Mouse (Mus musculus): ENCODE measurements at regions not wholly inside any gene's neighbourhood (a gene's known extent, or its start where the extent isn't known, plus 50 kb on each side); places are given as distances from the start of the nearest gene placed in this dataset.

DNA sequence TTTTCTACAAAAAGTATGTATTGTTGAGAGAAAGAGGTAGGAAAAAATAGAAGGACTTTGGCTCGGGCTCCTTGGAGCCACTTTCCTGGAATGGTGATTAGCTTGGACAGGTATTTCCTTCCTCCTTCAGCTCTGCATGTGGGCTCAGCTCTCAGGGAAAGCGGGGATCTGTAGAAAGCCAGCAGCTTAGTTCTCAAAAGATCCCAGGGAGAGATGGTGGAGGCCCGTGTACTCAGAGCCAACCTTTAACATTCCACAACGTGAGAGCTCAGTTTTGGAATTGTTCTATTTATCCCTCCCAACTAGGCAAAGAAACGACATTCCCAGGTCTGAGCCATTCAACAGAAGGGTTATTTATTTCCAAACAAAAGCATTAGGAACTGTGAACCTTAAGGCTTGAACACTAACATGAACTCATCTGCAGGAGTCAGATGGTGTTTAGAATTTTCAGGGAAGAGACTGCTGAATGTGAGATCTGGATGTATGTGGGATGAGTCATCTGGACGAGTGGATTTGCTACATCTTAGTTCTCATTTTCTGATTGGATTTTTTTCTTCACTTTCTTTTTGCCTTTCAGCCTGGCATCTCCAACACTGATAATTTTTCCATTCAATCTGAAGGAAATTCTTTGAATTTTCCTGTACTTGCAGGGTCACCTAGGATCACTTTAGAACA lies 428.6 kb upstream of the Tnp1 start:
- no peak for DNase-seq (ENCODE audit: low spot score)

DNA sequence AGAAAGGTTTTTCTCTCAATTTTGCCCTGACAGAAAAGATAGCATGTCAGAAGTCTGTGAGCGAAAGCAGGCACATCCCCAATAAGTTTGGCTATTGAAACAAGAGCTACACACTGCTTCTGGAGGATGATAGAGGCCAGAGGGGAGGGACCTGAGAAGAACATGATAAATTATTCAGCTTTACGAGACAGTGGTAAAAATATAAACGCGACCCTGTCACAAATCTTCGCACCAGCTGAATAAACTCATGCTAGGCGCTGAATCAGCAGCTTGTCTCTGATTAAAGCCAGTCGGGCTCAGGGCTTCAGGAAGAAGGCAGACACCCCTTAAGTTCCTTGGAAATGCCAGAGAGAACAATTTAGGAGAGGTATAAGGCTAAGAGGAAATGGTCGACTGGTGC lies 422.7 kb upstream of the Tnp1 start:
- DNase-seq (ENCODE audit: low spot score), result no peak

GRCm38 (mm10) chr1:73428101-73428500 lies 412.4 kb upstream of the Tnp1 start:
- DNase-seq (ENCODE audit: low spot score), result no peak

GRCm38 (mm10) chr1:73425049-73425448 lies 409.3 kb upstream of the Tnp1 start:
- DNase-seq (ENCODE audit: low spot score), result no peak

GRCm38 (mm10) chr1:73418196-73418595 lies 402.5 kb upstream of the Tnp1 start:
- no peak for DNase-seq (ENCODE audit: low spot score)

DNA sequence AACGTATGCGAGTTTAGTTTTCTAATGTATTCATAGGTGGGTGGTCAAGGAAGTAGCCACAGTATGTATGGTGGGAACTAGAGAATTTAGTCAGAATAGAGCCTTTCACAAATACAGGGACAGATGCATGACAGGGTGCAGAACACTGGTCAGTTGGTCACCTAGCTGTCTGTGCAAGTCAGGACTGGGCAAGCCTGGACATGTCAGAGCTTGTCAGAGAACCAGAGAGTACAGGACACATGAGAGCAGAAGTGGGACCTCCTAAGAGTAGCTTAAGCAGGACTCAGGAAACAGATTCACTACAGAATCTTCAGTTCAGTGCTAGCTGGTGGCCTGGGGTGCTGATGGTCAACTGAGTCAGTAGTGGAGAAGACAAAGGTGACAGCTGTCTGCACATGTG lies 395.7 kb upstream of the Tnp1 start:
- DNase-seq (ENCODE audit: low spot score), result no peak

DNA sequence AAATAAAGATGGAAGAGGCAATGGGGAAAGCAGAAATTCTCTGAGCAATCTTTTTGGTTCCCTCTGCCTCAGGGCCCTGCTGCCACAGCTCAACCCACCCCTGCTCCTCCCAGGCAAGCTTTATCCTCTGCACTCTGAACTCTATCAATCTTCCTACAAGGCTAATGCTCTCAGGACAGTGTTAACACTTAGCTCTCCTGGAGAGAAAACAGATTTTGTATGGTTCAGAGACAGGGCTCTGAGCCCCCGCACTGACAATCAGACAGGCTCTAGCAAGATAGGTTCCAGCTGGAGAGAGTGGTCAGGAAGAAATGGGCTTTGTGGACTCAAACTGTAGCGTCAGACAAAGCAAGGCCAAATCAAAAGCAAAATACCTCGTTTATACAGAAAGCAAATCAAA lies 383.5 kb upstream of the Tnp1 start:
- DNase-seq (ENCODE audit: low spot score), result no peak

DNA sequence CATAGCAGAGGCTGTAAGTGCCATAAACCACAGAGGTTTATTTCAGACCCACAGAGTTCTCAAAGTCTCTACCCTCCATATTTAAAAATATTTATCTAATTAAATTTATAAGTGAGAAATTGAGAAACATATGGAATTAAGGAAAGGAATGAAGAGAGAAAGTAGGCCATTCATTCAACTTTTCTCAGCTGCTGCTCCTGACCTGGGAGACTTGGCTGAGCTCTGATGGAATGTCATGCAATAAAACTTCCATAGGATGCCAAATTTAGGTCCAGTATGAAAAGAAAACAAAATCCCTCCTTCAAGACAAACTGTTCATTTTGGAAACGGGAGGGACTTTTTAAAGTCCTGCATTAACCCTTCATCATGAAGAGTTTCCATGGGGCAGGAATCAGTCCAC lies 379.3 kb upstream of the Tnp1 start:
- no peak for DNase-seq (ENCODE audit: low spot score)

- no peak for DNase-seq (ENCODE audit: low spot score)
Measured at GRCm38 (mm10) chr1:73394466-73394865, 378.8 kb upstream of the Tnp1 start.

DNA sequence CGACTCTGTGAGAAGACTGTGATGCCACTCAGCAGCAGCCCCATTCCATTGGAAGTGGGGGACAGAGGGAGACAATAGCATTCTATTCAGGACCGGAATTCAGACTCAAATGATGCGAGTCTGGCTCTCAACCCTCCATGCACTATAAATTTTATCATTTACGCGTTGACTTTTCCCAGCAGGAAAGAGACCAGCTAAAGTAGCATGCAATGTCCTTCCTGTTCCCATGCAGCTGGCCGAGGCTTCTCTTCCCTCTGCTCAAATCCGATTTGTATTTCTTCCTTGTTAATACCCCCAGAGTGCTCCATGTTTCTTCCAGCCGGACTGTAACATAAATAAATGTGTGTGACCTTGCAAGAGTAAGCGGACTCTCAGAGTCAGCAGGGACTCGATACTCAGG lies 376.4 kb upstream of the Tnp1 start:
- DNase-seq (ENCODE audit: low spot score), result no peak

DNA sequence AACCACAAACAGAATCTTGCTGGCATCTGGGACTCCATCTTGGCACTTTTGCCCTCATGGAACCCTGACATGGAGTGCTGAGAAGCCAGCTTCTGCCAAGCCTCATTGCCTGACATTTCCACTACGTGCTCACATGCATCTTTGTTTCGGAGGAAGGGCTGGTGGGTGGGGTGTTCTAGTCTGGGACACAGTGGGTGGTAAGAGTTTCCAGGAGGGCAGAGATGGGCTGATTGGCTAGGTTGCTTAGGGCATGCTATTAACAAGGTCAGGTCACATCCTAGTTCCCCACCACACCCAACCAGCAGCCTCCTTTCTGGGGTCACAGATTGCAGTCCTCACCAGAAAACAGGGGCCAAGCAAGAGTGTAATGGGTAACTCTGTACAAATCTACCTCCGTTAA lies 374.3 kb upstream of the Tnp1 start:
- DNase-seq (ENCODE audit: low spot score), result no peak

DNA sequence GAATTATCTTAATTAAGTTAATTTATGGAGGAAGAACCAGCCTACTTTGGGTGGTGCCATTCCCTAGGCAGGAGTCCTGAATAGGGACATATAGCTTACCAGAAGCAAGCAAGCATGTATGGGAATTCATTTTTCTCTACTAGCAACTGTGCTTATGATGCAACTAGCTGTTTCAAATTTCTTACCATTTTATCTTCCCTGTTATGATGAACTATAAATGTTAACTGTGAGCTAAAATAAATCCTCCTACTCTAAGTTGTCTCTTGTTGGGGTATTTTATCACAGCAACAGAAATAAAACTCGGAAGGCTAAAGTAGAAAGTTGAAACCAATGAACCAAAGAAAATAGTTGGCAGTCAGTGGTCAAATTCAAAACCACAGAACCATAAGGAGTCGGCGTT lies 373.5 kb upstream of the Tnp1 start:
- DNase-seq (ENCODE audit: low spot score), result no peak

- DNase-seq (ENCODE audit: low spot score), result no peak
Measured at GRCm38 (mm10) chr1:73381578-73381977, 365.9 kb upstream of the Tnp1 start.

DNA sequence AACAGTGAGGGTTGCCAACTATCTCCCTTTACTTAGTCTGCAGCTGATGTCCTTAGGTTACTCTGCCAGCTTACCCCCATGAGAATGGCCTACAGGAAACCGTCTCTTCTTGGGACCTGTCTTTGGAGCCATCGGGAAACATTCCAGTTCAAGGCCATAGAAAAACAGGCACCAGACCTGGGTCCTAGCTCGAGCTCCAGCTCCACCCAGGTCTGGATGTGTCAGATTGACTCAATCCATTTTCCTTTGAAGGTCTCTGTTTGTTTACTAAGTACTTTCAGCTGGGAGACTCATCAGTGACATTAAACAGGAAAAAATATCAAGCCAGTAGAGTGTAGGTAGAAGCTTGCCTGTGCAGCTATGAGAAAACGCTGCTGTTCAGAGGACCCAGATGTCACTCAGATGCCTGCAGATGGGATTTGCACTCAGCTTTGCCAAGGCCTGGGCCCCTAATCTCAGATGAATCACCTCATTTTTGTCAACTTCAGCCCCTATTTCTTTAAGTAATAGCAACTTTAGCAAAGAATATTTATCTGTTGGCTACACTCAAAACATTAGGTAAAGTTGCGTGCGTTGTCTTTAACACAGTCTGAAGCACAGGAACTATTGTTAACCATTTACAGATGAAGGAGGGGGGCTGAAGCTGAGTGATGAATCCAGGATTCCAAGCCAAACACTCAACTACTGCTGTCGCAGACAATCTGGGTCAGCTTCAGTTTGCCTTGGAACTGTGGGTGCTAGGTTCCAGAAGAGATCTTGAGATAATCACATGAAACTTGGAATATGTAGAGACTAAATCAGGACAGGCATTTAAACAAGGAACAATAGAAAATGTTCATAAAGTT lies 359.0 kb upstream of the Tnp1 start:
- DNase-seq (ENCODE audit: low spot score), result no peak

- no peak for DNase-seq (ENCODE audit: low spot score)
Measured at GRCm38 (mm10) chr1:73368222-73368621, 352.5 kb upstream of the Tnp1 start.

GRCm38 (mm10) chr1:73365842-73366241 lies 350.1 kb upstream of the Tnp1 start:
- no peak for DNase-seq (ENCODE audit: low spot score)

- DNase-seq (ENCODE audit: low spot score), result no peak
Measured at GRCm38 (mm10) chr1:73364300-73364683, 348.6 kb upstream of the Tnp1 start.

DNA sequence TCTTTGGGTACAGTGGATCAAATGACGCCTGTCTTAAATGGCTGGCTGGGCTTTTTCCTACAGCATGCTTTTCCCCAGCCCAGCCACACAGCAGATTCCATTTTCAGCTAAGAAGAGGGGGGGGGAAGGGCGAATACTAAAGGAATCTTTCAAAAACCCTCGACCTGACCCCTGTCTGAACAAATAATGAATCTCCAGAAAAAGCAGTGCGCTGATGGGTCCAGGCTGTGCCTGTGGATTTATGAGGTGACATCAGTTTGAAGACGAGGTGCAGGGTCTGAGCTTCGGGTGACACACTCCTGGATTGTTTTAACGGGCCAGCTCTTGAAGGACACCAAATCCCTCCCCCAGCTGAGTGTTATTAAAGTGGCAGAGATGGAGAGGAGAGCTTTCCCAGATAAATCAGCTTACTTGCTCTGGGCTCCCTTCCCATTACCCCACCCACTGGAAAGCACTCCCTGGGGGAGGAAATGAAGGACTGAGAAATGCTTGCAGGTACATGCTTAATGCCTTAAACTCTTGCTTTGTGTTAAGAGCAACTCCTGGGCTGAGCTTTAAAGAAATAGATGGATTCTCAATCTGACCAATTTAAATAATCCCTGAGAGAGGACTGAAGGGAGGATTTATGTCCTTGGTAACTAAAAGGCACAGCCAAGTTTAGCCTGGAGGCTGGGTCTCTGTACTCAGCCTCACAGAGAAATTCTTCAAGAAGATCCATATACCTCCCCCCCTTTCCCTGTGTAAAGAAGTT lies 348.0 kb upstream of the Tnp1 start:
- no peak for DNase-seq (ENCODE audit: low spot score)

DNA sequence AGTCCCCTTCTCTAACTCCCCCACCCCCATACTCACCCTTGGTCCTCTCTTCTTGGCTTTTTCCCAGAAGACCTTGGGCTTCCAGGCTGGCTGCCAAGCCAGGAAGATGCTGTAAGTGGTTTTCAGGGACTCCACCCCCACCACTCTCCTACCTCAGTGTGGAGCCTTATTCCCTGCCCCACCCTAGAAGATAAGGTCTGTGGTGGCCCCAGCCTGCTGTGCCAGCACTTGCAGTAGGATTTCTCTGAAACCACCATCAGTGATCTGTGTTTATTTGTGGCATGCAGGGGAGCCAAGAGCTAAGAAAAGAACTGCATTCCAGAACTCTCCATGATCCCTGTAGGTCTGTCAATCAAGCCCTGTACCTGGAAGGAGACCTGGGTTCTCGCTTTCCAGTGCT lies 346.4 kb upstream of the Tnp1 start:
- peak; percentile 27 for DNase-seq (ENCODE audit: low spot score)

DNA sequence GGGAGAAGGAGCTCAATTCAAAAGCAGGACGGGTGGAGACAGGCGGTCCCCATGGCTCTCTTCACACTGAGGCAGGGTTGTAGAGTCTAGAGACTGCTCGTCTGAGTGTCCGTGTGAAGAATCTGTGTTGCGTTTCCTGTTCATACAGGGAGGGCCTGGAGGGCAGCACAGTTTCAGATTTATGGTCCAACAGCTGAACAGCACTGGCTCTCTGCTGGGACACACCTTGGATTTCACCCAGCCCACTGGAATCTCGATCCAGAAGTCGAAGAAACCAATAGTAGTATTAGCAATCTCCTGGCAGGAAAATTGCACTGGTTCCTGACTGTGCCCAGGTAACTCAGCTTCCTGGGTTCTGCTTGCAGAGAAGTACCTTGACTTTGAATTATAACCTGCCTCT lies 345.6 kb upstream of the Tnp1 start:
- DNase-seq (ENCODE audit: low spot score), result no peak

- DNase-seq (ENCODE audit: low spot score), result no peak
Measured at GRCm38 (mm10) chr1:73354447-73354846, 338.7 kb upstream of the Tnp1 start.

- no peak for DNase-seq (ENCODE audit: low spot score)
Measured at GRCm38 (mm10) chr1:73348476-73348875, 332.8 kb upstream of the Tnp1 start.

- DNase-seq (ENCODE audit: low spot score), result no peak
Measured at GRCm38 (mm10) chr1:73344587-73344986, 328.9 kb upstream of the Tnp1 start.

Measured in MN1 (cell line).